Mouse (Mus musculus): ENCODE measurements at regions not wholly inside any gene's neighbourhood (a gene's known extent, or its start where the extent isn't known, plus 50 kb on each side); places are given as distances from the start of the nearest gene placed in this dataset.

DNA sequence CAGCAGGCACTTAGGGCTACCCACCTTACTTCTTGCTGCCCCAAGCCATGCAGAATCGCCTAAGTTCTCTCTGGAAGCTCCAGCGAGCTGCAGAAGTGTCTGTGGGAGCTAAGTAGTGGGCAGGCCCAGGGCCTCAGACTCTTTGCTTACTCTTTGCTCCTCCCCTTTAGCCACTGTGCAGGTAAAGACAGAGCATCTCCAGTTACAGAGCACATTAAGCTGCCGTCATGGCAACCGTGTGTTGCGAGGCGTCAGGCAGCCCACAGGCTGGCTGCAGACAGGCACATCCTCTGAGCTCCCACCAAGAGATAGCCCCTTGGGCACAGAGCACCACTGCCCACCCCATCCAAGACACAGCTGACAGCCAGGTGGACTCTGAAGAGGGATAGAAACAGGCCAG, 85.1 kb upstream of the Nkx1-1 start:
- TF ChIP-seq CHD2 (IDR thresholded peaks at IDR 0.05; ENCODE audit: low read depth, low read length) (no peak), ZC3H11A (IDR thresholded peaks at IDR 0.05; ENCODE audit: borderline replicate concordance, low read depth, low read length) (no peak), MAFK (IDR thresholded peaks at IDR 0.05; ENCODE audit: insufficient read depth, low read depth, low read length) (no peak), ZNF384 (IDR thresholded peaks at IDR 0.05; ENCODE audit: low read depth, low read length) (no peak)
